Mouse (Mus musculus) heart, embryonic 16.5 days (tissue): ENCODE measurements around the gene Lrrc1. TPM values are rescaled to one million over a fixed set of nuclear protein-coding genes. Genes with fewer than 3 reads are reported as not detected.
A peak's percentile ranks its signal among the peaks of the same experiment; 100 is the strongest.

Experiments
- ATAC-seq: fragments of 200-750 bp; cut with Nextera tagmentation; replicated peaks from 2 replicates; pipeline ENCODE4 v1.8.0; 2017; ENCODE audit warnings: moderate number of reproducible peaks; ENCODE audit not compliant: insufficient read depth, low FRiP score; ENCODE audit errors: extremely low read depth
- H3K27ac ChIP-seq: fragments of 300-500 bp; sonication (generic); 2 replicates; pipeline ENCODE4 v1.5.1; 2014; ENCODE audit warnings: mild to moderate bottlenecking, low read length, control low read depth, moderate library complexity
- H3K27me3 ChIP-seq: fragments of 300-500 bp; sonication (generic); 2 replicates; pipeline ENCODE4 v1.6.1; 2014; ENCODE audit warnings: low read length, mixed read lengths; ENCODE audit not compliant: control insufficient read depth, insufficient read depth
- H3K36me3 ChIP-seq: fragments of 300-500 bp; sonication (generic); 2 replicates; pipeline ENCODE4 v1.6.1; 2014; ENCODE audit not compliant: control insufficient read depth, insufficient read depth
- H3K4me1 ChIP-seq: fragments of 300-500 bp; sonication (generic); 2 replicates; pipeline ENCODE4 v1.6.1; 2014; ENCODE audit warnings: low read length, mixed read lengths; ENCODE audit not compliant: control insufficient read depth, insufficient read depth
- H3K4me2 ChIP-seq: fragments of 300-500 bp; sonication (generic); 2 replicates; pipeline ENCODE4 v1.6.1; 2014; ENCODE audit warnings: low read depth, mild to moderate bottlenecking, control low read depth, low read length
- H3K4me3 ChIP-seq: fragments of 300-500 bp; sonication (generic); 2 replicates; pipeline ENCODE4 v1.5.1; 2014; ENCODE audit warnings: mild to moderate bottlenecking, control low read depth, low read length
- H3K9ac ChIP-seq: fragments of 300-500 bp; sonication (generic); 2 replicates; pipeline ENCODE4 v1.6.1; 2014; ENCODE audit warnings: low read length, control low read depth
- H3K9me3 ChIP-seq: fragments of 300-500 bp; sonication (generic); replicated peaks from 2 replicates; pipeline ENCODE4 v1.6.1; 2016; ENCODE audit warnings: low read length; ENCODE audit not compliant: control insufficient read depth
- WGBS: fragments of 180-500 bp; shearing (Covaris S2); extraction: QIAGEN DNeasy Blood & Tissue Kit; methylation state at CpG from one replicate; pipeline ENCODE4 v1.1.7; 2014; 5-methylcytosine and 5-hydroxymethylcytosine counted together
- polyA plus RNA-seq: library from polyadenylated mRNA; unstranded; fragments of >200 nt; fragmentation: Nextera tagmentation; extraction: Ambion mirVana; gene quantifications from 2 replicates; pipeline ENCODE4 v1.2.1, GENCODE M21; 2015

The Lrrc1 gene
- polyA plus RNA-seq, 1 experiment from 2014 or later = 23.6 TPM

GRCm38 (mm10) chr9:77481380-77481779, 63.3 kb downstream of the Lrrc1 start:
- no peaks in the 10 kb centered on the region for H3K9me3 ChIP-seq
- H3K4me2 ChIP-seq = no peak overlapping the region
- H3K36me3 ChIP-seq = no peaks in the 10 kb centered on the region
- 0 out of 2 replicates have a peak overlapping the region, but pooled peaks have one; percentile 7 for H3K9ac ChIP-seq
- no peaks in the 10 kb centered on the region for H3K27me3 ChIP-seq
- H3K27ac ChIP-seq = peak overlapping the region; percentile 33
- ATAC-seq = no peak
- no peak overlapping the region for H3K4me3 ChIP-seq
- WGBS = 50% methylated on average over 7 of the region's 7 CpGs
- H3K4me1 ChIP-seq = peaks cover 43% of the 10 kb centered on the region

GRCm38 (mm10) chr9:77480574-77481319, 63.9 kb downstream of the Lrrc1 start:
- 65% methylated on average over 9 of the region's 9 CpGs for WGBS
- H3K36me3 ChIP-seq = no peaks in the 10 kb centered on the region
- no peak for ATAC-seq
- peak overlapping the region; percentile 33; the same call in 1 of the 2 replicates for H3K27ac ChIP-seq
- H3K4me1 ChIP-seq = peaks cover 43% of the 10 kb centered on the region
- no peaks in the 10 kb centered on the region for H3K9me3 ChIP-seq
- H3K4me3 ChIP-seq = no peak overlapping the region
- no peak overlapping the region for H3K4me2 ChIP-seq
- no peaks in the 10 kb centered on the region for H3K27me3 ChIP-seq
- no peak overlapping the region for H3K9ac ChIP-seq

- Histone ChIP-seq H3K9ac (no peak overlapping the region), H3K4me1 (peaks cover 43% of the 10 kb centered on the region), H3K4me3 (no peak overlapping the region), H3K36me3 (no peaks in the 10 kb centered on the region), H3K27ac (no peak overlapping the region), H3K4me2 (no peak overlapping the region), H3K9me3 (no peaks in the 10 kb centered on the region), H3K27me3 (no peaks in the 10 kb centered on the region)
- ATAC-seq = no peak
- 77% methylated on average over 7 of the region's 7 CpGs for WGBS
Observed at GRCm38 (mm10) chr9:77480001-77480400, 64.7 kb downstream of the Lrrc1 start.

GRCm38 (mm10) chr9:77478166-77478920, 66.3 kb downstream of the Lrrc1 start:
- Histone ChIP-seq H3K4me2 (no peak overlapping the region), H3K9ac (no peak overlapping the region), H3K36me3 (no peaks in the 10 kb centered on the region), H3K27me3 (no peaks in the 10 kb centered on the region), H3K4me1 (peaks cover 43% of the 10 kb centered on the region), H3K4me3 (no peak overlapping the region), H3K9me3 (no peaks in the 10 kb centered on the region), H3K27ac (no peak overlapping the region)
- WGBS = 55% methylated on average over 10 of the region's 10 CpGs
- ATAC-seq = no peak

- Histone ChIP-seq H3K4me2 (no peak overlapping the region), H3K27me3 (no peaks in the 10 kb centered on the region), H3K9ac (no peak overlapping the region), H3K36me3 (no peaks in the 10 kb centered on the region), H3K4me3 (no peak overlapping the region), H3K27ac (no peak overlapping the region), H3K4me1 (peaks cover 41% of the 10 kb centered on the region), H3K9me3 (no peaks in the 10 kb centered on the region)
- 84% methylated on average over 4 of the region's 4 CpGs for WGBS
- ATAC-seq = no peak
Observed at GRCm38 (mm10) chr9:77474535-77474934, 70.1 kb downstream of the Lrrc1 start.

GRCm38 (mm10) chr9:77472557-77472956, 72.1 kb downstream of the Lrrc1 start:
- no peaks in the 10 kb centered on the region for H3K9me3 ChIP-seq
- no peak overlapping the region for H3K9ac ChIP-seq
- no peak for ATAC-seq
- H3K36me3 ChIP-seq = peaks cover 7% of the 10 kb centered on the region
- WGBS = 39% methylated on average over 8 of the region's 8 CpGs
- H3K4me1 ChIP-seq = peaks cover 33% of the 10 kb centered on the region
- H3K4me2 ChIP-seq = no peak overlapping the region
- H3K27ac ChIP-seq = no peak overlapping the region
- no peak overlapping the region for H3K4me3 ChIP-seq
- H3K27me3 ChIP-seq = no peaks in the 10 kb centered on the region

GRCm38 (mm10) chr9:77471646-77472220, 72.9 kb downstream of the Lrrc1 start:
- no peaks in the 10 kb centered on the region for H3K27me3 ChIP-seq
- peaks cover 32% of the 10 kb centered on the region for H3K4me1 ChIP-seq
- H3K9ac ChIP-seq = no peak overlapping the region
- 90% methylated on average over 12 of the region's 12 CpGs for WGBS
- no peak for ATAC-seq
- H3K9me3 ChIP-seq = no peaks in the 10 kb centered on the region
- peaks cover 9% of the 10 kb centered on the region for H3K36me3 ChIP-seq
- H3K4me3 ChIP-seq = no peak overlapping the region
- no peak overlapping the region for H3K27ac ChIP-seq
- H3K4me2 ChIP-seq = no peak overlapping the region

GRCm38 (mm10) chr9:77469791-77470607, 74.7 kb downstream of the Lrrc1 start:
- peak overlapping the region; percentile 47 for H3K4me2 ChIP-seq
- H3K27me3 ChIP-seq = no peaks in the 10 kb centered on the region
- H3K4me1 ChIP-seq = peaks cover 44% of the 10 kb centered on the region
- ATAC-seq = peak; percentile 79
- peak overlapping the region; percentile 76 for H3K27ac ChIP-seq
- no peaks in the 10 kb centered on the region for H3K9me3 ChIP-seq
- H3K9ac ChIP-seq = peak overlapping the region; percentile 33
- WGBS = 46% methylated on average over 20 of the region's 20 CpGs
- no peak overlapping the region for H3K4me3 ChIP-seq
- H3K36me3 ChIP-seq = peaks cover 9% of the 10 kb centered on the region
